Comparison of ENCODE assay signal across 11 mouse cellular contexts in genomic region chr7:142510021-142510777, GRCm38 (mm10). TPM values are rescaled to one million over a fixed set of nuclear protein-coding genes. Genes with fewer than 3 reads are reported as not detected.
DNase-seq lines count a peak whose midpoint lies in the region; ATAC-seq and TF ChIP-seq lines count a peak whose summit lies in the region.
"Had no signal": no experiment of that assay in that cellular context is flagged by ENCODE, and none has a peak within 500 bp of the region (broad histone marks: within the 10 kb centered on the region; RNA-seq: fewer than 3 reads in every experiment).

No protein-coding gene starts in this region.

- H3K4me1 ChIP-seq in intestine, embryonic 14.5 days (replicated peaks; ENCODE audit: control insufficient read depth, insufficient read depth, low read length), result peaks cover 44% of the 10 kb centered on the region
- H3K4me1 ChIP-seq in intestine, postnatal 0 days (replicated peaks; ENCODE audit: control insufficient read depth, insufficient read depth, low read length), result no peaks in the 10 kb centered on the region; the same call in 1 of the 2 replicates
- peaks cover 53% of the 10 kb centered on the region for H3K4me1 ChIP-seq in embryonic facial prominence, embryonic 10.5 days
- peaks cover 30% of the 10 kb centered on the region for H3K4me1 ChIP-seq in hindbrain, embryonic 13.5 days (replicated peaks)
- H3K4me1 ChIP-seq in midbrain, postnatal 0 days (ENCODE audit: insufficient read depth, low read length), result peaks cover 4% of the 10 kb centered on the region; the same call in 1 of the 2 replicates

- no peaks in the 10 kb centered on the region for H3K36me3 ChIP-seq in intestine, embryonic 14.5 days (ENCODE audit: control insufficient read depth, insufficient read depth, low read length)
- no peaks in the 10 kb centered on the region for H3K36me3 ChIP-seq in intestine, postnatal 0 days (ENCODE audit: control insufficient read depth, insufficient read depth)
- no peaks in the 10 kb centered on the region for H3K36me3 ChIP-seq in embryonic facial prominence, embryonic 10.5 days (replicated peaks)
- H3K36me3 ChIP-seq in hindbrain, embryonic 13.5 days, result no peaks in the 10 kb centered on the region
- no peaks in the 10 kb centered on the region for H3K36me3 ChIP-seq in midbrain, postnatal 0 days (ENCODE audit: insufficient read depth, low read length)

- H3K9me3 ChIP-seq in intestine, embryonic 14.5 days (ENCODE audit: control insufficient read depth, low read length), result no peaks in the 10 kb centered on the region
- no peaks in the 10 kb centered on the region for H3K9me3 ChIP-seq in intestine, postnatal 0 days (ENCODE audit: control insufficient read depth)
- no peaks in the 10 kb centered on the region for H3K9me3 ChIP-seq in embryonic facial prominence, embryonic 10.5 days
- no peaks in the 10 kb centered on the region for H3K9me3 ChIP-seq in hindbrain, embryonic 13.5 days
- H3K9me3 ChIP-seq in midbrain, postnatal 0 days (ENCODE audit: low read length), result no peaks in the 10 kb centered on the region

- no peak overlapping the region for H3K9ac ChIP-seq in intestine, embryonic 14.5 days (ENCODE audit: low read length)
- H3K9ac ChIP-seq in intestine, postnatal 0 days (ENCODE audit: low read depth, low read length), result no peak overlapping the region
- no peak overlapping the region for H3K9ac ChIP-seq in hindbrain, embryonic 13.5 days
- no peak overlapping the region for H3K9ac ChIP-seq in midbrain, postnatal 0 days (replicated peaks; ENCODE audit: low read length, poor library complexity, severe bottlenecking)

- H3K4me3 ChIP-seq in intestine, embryonic 14.5 days (ENCODE audit: low read depth, low read length), result no peak overlapping the region
- H3K4me3 ChIP-seq in intestine, postnatal 0 days (ENCODE audit: low read depth, low read length), result no peak overlapping the region
- H3K4me3 ChIP-seq in embryonic facial prominence, embryonic 10.5 days, result peak overlapping the region; percentile 13; the same call in 1 of the 2 replicates
- no peak overlapping the region for H3K4me3 ChIP-seq in hindbrain, embryonic 13.5 days
- no peak overlapping the region for H3K4me3 ChIP-seq in midbrain, postnatal 0 days (ENCODE audit: low read depth, low read length)

- peak overlapping the region; percentile 91 for H3K27ac ChIP-seq in intestine, embryonic 14.5 days (ENCODE audit: low read depth)
- no peak overlapping the region for H3K27ac ChIP-seq in intestine, postnatal 0 days (ENCODE audit: low read depth, low read length)
- peak overlapping the region; percentile 91 for H3K27ac ChIP-seq in embryonic facial prominence, embryonic 10.5 days (replicated peaks)
- peak overlapping the region; percentile 81 for H3K27ac ChIP-seq in hindbrain, embryonic 13.5 days
- peak overlapping the region; percentile 57; the same call in 1 of the 2 replicates for H3K27ac ChIP-seq in midbrain, postnatal 0 days (ENCODE audit: low read depth, low read length)

- no peak for TF ChIP-seq CTCF in intestine, postnatal 0 days (IDR thresholded peaks at IDR 0.05; ENCODE audit: low read depth)
- TF ChIP-seq CTCF in midbrain, postnatal 0 days (IDR thresholded peaks at IDR 0.05), result no peak

- 13% methylated on average over 12 of the region's 12 CpGs for WGBS in intestine, embryonic 14.5 days
- whole genome bisulfite sequencing in intestine, postnatal 0 days, result 42% methylated on average over 12 of the region's 12 CpGs
- WGBS in embryonic facial prominence, embryonic 10.5 days, result 11% methylated on average over 12 of the region's 12 CpGs
- WGBS in hindbrain, embryonic 13.5 days, result 10% methylated on average over 12 of the region's 12 CpGs
- WGBS in midbrain, postnatal 0 days, result 13% methylated on average over 12 of the region's 12 CpGs

- no peaks in the 10 kb centered on the region for H3K27me3 ChIP-seq in intestine, embryonic 14.5 days (replicated peaks; ENCODE audit: control insufficient read depth, insufficient read depth, low read length)
- H3K27me3 ChIP-seq in intestine, postnatal 0 days (replicated peaks; ENCODE audit: control insufficient read depth, insufficient read depth, low read length), result no peaks in the 10 kb centered on the region
- no peaks in the 10 kb centered on the region for H3K27me3 ChIP-seq in embryonic facial prominence, embryonic 10.5 days (replicated peaks; ENCODE audit: low read depth, poor library complexity, severe bottlenecking)
- peaks cover 5% of the 10 kb centered on the region; the same call in 1 of the 2 replicates for H3K27me3 ChIP-seq in hindbrain, embryonic 13.5 days
- no peaks in the 10 kb centered on the region for H3K27me3 ChIP-seq in midbrain, postnatal 0 days (ENCODE audit: insufficient read depth, low read length)

- no peak for ATAC-seq in intestine, embryonic 14.5 days (replicated peaks; ENCODE audit: low FRiP score, low TSS enrichment, low read depth)
- no peak for ATAC-seq in intestine, postnatal 0 days
- ATAC-seq in hindbrain, embryonic 13.5 days (ENCODE audit: low FRiP score), result no peak
- no peak for ATAC-seq in midbrain, postnatal 0 days (ENCODE audit: low FRiP score)

- peak overlapping the region; percentile 5; the same call in 1 of the 2 replicates for H3K4me2 ChIP-seq in intestine, embryonic 14.5 days (ENCODE audit: low read length)
- no peak overlapping the region for H3K4me2 ChIP-seq in intestine, postnatal 0 days (replicated peaks; ENCODE audit: low read depth)
- H3K4me2 ChIP-seq in hindbrain, embryonic 13.5 days, result no peak overlapping the region
- H3K4me2 ChIP-seq in midbrain, postnatal 0 days (ENCODE audit: low read depth, low read length, poor library complexity, severe bottlenecking), result no peak overlapping the region

- DNase-seq in intestine, embryonic 14.5 days (ENCODE audit: low spot score), result no peak
- DNase-seq in embryonic facial prominence, embryonic 10.5 days (ENCODE audit: low spot score), result peak; percentile 81
- peak; percentile 62 for DNase-seq in midbrain, postnatal 0 days (ENCODE audit: low spot score)
- DNase-seq in frontal cortex, postnatal 10 days (ENCODE audit: low spot score in 2 of 2), result no peak
- no peak for DNase-seq in thymus, postnatal 36 days
- no peak for DNase-seq in layer of hippocampus, adult 11-12 months (ENCODE audit: low spot score)
- DNase-seq: cerebellum, postnatal 36 days had no signal

RNA-seq across cellular contexts. Expression of gene Tnnt3, which starts 11.6 kb away (rescaled TPM):
- polyA plus RNA-seq in intestine, embryonic 14.5 days (2014; fragmentation: Nextera tagmentation; extraction: Ambion mirVana), result 1.5 and 2.4 TPM in 2 replicates
- polyA plus RNA-seq in intestine, postnatal 0 days (2015; fragmentation: Nextera tagmentation; extraction: Ambion mirVana), result 3.0 TPM in 2 replicates
- 1.4 and 1.6 TPM in 2 replicates for polyA plus RNA-seq in embryonic facial prominence, embryonic 10.5 days (2016; fragmentation: Nextera tagmentation; extraction: Ambion mirVana)
- polyA plus RNA-seq in hindbrain, embryonic 13.5 days (2015; fragmentation: Nextera tagmentation; extraction: Ambion mirVana), result 1.1 and 2.5 TPM in 2 replicates
- total RNA-seq in midbrain, postnatal 0 days (2014; rRNA removed), result 1.3 and 1.5 TPM in 2 replicates
- polyA plus RNA-seq in midbrain, postnatal 0 days (2015; fragmentation: Nextera tagmentation; extraction: Ambion mirVana), result 2.0 and 3.1 TPM in 2 replicates
- polyA plus RNA-seq: liver, adult 2 months; small intestine, adult 2 months had no signal

RNA-seq across cellular contexts. Expression of gene Mrpl23, which starts 22.3 kb away (rescaled TPM):
- polyA plus RNA-seq in intestine, embryonic 14.5 days (2014; fragmentation: Nextera tagmentation; extraction: Ambion mirVana), result 36.1 and 45.8 TPM in 2 replicates
- 26.7 and 33.0 TPM in 2 replicates for polyA plus RNA-seq in intestine, postnatal 0 days (2015; fragmentation: Nextera tagmentation; extraction: Ambion mirVana)
- 18.1 and 22.4 TPM in 2 replicates for polyA plus RNA-seq in embryonic facial prominence, embryonic 10.5 days (2016; fragmentation: Nextera tagmentation; extraction: Ambion mirVana)
- 16.9 and 19.5 TPM in 2 replicates for polyA plus RNA-seq in hindbrain, embryonic 13.5 days (2015; fragmentation: Nextera tagmentation; extraction: Ambion mirVana)
- total RNA-seq in midbrain, postnatal 0 days (2014; rRNA removed), result 56.3 and 60.8 TPM in 2 replicates
- polyA plus RNA-seq in midbrain, postnatal 0 days (2015; fragmentation: Nextera tagmentation; extraction: Ambion mirVana), result 24.6 and 30.1 TPM in 2 replicates

RNA-seq across cellular contexts. Expression of gene Lsp1, which starts 49.6 kb away (rescaled TPM):
- 145 and 153 TPM in 2 replicates for polyA plus RNA-seq in intestine, embryonic 14.5 days (2014; fragmentation: Nextera tagmentation; extraction: Ambion mirVana)
- 55.2 and 61.8 TPM in 2 replicates for polyA plus RNA-seq in intestine, postnatal 0 days (2015; fragmentation: Nextera tagmentation; extraction: Ambion mirVana)
- polyA plus RNA-seq in embryonic facial prominence, embryonic 10.5 days (2016; fragmentation: Nextera tagmentation; extraction: Ambion mirVana), result 20.9 and 21.4 TPM in 2 replicates
- 5.1 and 6.8 TPM in 2 replicates for polyA plus RNA-seq in hindbrain, embryonic 13.5 days (2015; fragmentation: Nextera tagmentation; extraction: Ambion mirVana)
- 5.1 and 11.0 TPM in 2 replicates for total RNA-seq in midbrain, postnatal 0 days (2014; rRNA removed)
- polyA plus RNA-seq in midbrain, postnatal 0 days (2015; fragmentation: Nextera tagmentation; extraction: Ambion mirVana), result 5.3 and 8.7 TPM in 2 replicates

Comparison
In these comparisons a context has a peak if more than half of its experiments do, and no peak if none do; other contexts are left out.
1. DNase-seq: peak in embryonic facial prominence, embryonic 10.5 days (single experiment) and midbrain, postnatal 0 days (single experiment); none in intestine, embryonic 14.5 days (single experiment), frontal cortex, postnatal 10 days (0 of 2), thymus, postnatal 36 days (0 of 2) and layer of hippocampus, adult 11-12 months (single experiment).